Mouse (Mus musculus) embryonic stem cell, embryonic (primary cell): ENCODE measurements at regions not wholly inside any gene's neighbourhood (a gene's known extent, or its start where the extent isn't known, plus 50 kb on each side); places are given as distances from the start of the nearest gene placed in this dataset.

Experiments used
- CTCF ChIA-PET, 4 experiments: fragments of 300-600 bp in 2 of 4; fragments of 350-600 bp in 2 of 4; sonication (Branson Sonifier 250); formaldehyde crosslinking; loops; one replicate each; lab custom pipeline; 2022; ENCODE audit warnings: inconsistent platforms in 2 of 4; lab: Charles Lee
- POLR2A ChIA-PET, 4 experiments: fragments of 300-600 bp in 2 of 4; fragments of 350-600 bp in 2 of 4; sonication (Branson Sonifier 250); formaldehyde crosslinking; loops; one replicate each; lab custom pipeline; 2022; ENCODE audit warnings: antibody characterized with exemption in 4 of 4, inconsistent platforms in 1 of 4; lab: Charles Lee

- POLR2A ChIA-PET = interaction anchor here (0.6 to 7.5 kb wide), 56 partner anchors 9 to 1383 kb away, joined by 3 to 101 read pairs (median 4); partner anchors contain the start of gene Zfp217 (in 2 of the 4)
- CTCF ChIA-PET = interaction anchor here (0.5 to 4.1 kb wide), 67 partner anchors 9 to 1146 kb away, joined by 3 to 33 read pairs (median 4); partner anchors contain the start of genes Bcas1 (in 1 of the 4) and Zfp217 (in 1 of the 4)
Observed at GRCm38 (mm10) chr2:170207395-170207794, 59.5 kb upstream of the Zfp217 start.

- POLR2A ChIA-PET = interaction anchor here (0.6 to 7.5 kb wide), 62 partner anchors 8 to 1239 kb away, joined by 3 to 101 read pairs (median 6); partner anchors contain the start of gene Zfp217 (in 3 of the 4)
- CTCF ChIA-PET = interaction anchor here (0.6 to 4.1 kb wide), 43 partner anchors 10 to 644 kb away, joined by 3 to 33 read pairs (median 5); no protein-coding TSS in a partner anchor
Observed at GRCm38 (mm10) chr2:170206870-170207269, 59.0 kb upstream of the Zfp217 start.

GRCm38 (mm10) chr2:170206442-170206754, 58.5 kb upstream of the Zfp217 start:
- CTCF ChIA-PET = interaction anchor here (0.6 to 4.1 kb wide), 41 partner anchors 10 to 658 kb away, joined by 3 to 33 read pairs (median 4); no protein-coding TSS in a partner anchor
- POLR2A ChIA-PET = interaction anchor here (0.6 to 7.5 kb wide), 72 partner anchors 10 to 1446 kb away, joined by 3 to 101 read pairs (median 5); partner anchors contain the start of gene Zfp217 (in 3 of the 4)

- CTCF ChIA-PET = interaction anchor here (0.5 to 4.1 kb wide), 37 partner anchors 10 to 659 kb away, joined by 3 to 33 read pairs (median 4); no protein-coding TSS in a partner anchor
- POLR2A ChIA-PET = interaction anchor here in 3 of 4 experiments (0.6 to 7.5 kb wide), 75 partner anchors 10 to 1445 kb away, joined by 3 to 101 read pairs (median 4); partner anchors contain the start of gene Zfp217 (in 3 of the 3)
Observed at GRCm38 (mm10) chr2:170205591-170206441, 57.9 kb upstream of the Zfp217 start.

GRCm38 (mm10) chr2:170204768-170205514, 57.0 kb upstream of the Zfp217 start:
- ChIA-PET CTCF (interaction anchor here in 3 of 4 experiments (0.6 to 2.0 kb wide), 10 partner anchors 10 to 152 kb away, joined by 3 to 6 read pairs (median 4); no protein-coding TSS in a partner anchor), POLR2A (interaction anchor here in 3 of 4 experiments (0.6 to 7.5 kb wide), 40 partner anchors 9 to 110 kb away, joined by 3 to 101 read pairs (median 8); partner anchors contain the start of gene Zfp217 (in 1 of the 3))

GRCm38 (mm10) chr2:170203496-170203895, 55.6 kb upstream of the Zfp217 start:
- ChIA-PET CTCF (no interaction called here), POLR2A (interaction anchor here in 2 of 4 experiments (0.7 to 7.5 kb wide), 3 partner anchors 10 to 23 kb away, joined by 3 to 101 read pairs (median 3); no protein-coding TSS in a partner anchor)

- ChIA-PET CTCF (interaction anchor here in 2 of 4 experiments (0.9 to 1.0 kb wide), 2 partner anchors 9 to 85 kb away, joined by 3 read pairs; no protein-coding TSS in a partner anchor), POLR2A (interaction anchor here in 3 of 4 experiments (0.6 to 3.0 kb wide), 21 partner anchors 9 to 1239 kb away, joined by 3 to 13 read pairs (median 4); no protein-coding TSS in a partner anchor)
Observed at GRCm38 (mm10) chr2:170201816-170202371, 54.0 kb upstream of the Zfp217 start.
